Mouse (Mus musculus) erythroid progenitor cell, adult 5-6 weeks (primary cell): ENCODE data around the gene Slc25a33. TPM values are rescaled to one million over a fixed set of nuclear protein-coding genes. Genes with fewer than 3 reads are reported as not detected.
A peak's percentile ranks its signal among the peaks of the same experiment; 100 is the strongest.
"Not testable (repeated sequence)": the region's sequence is repeated elsewhere in the genome, so short reads cannot be mapped to it uniquely, and the experiment has no call there.

Experiments
- ATAC-seq: replicated peaks from 2 replicates; pipeline ENCODE4 v1.8.0; 2016; ENCODE audit warnings: moderate number of reproducible peaks, mild to moderate bottlenecking, moderate TSS enrichment, inconsistent platforms; ENCODE audit not compliant: poor library complexity, low FRiP score, severe bottlenecking
- total RNA-seq, 2 experiments: library from RNA; stranded (forward) in 1 of 2; stranded (reverse) in 1 of 2; fragments of 150-400 nt in 1 of 2; fragments of 186-747, 209-891 nt in 1 of 2; gene quantifications; 2 replicates each; pipeline versions ENCODE4 v1.2.3 to v1.2.4; 2015 to 2017; ENCODE audit warnings: low replicate concordance in 2 of 2

Gene Slc25a33
- 1.1 TPM in 1 of 2 replicates, not detected in the other for total RNA-seq (2015; ENCODE audit: low replicate concordance)
- total RNA-seq (2017; ENCODE audit: low replicate concordance): 0.64 TPM in 1 of 2 replicates, not detected in the other

DNA sequence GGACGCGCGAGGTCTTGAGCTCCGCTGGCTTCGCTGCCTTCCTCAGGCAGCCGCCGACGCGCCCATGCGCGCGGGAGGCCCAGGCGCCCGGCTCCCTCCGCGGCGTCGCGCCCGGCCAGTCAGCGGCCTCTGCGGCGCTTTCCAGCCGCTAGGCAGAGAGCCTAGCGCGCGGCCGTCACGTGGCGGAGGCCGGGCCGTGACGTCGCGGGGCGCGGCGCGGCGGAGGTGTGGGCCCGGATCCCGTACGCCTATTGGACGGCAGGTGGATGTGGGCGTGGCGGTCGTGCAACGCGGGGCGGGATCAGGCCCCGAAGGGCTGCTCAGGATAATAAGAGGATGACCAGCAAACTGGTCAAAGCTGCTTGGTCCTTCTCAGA lies at the start of gene Slc25a33:
TSS of gene Slc25a33 (minus strand) at position 184 of the 377 bp plus-strand sequence.
- ATAC-seq: peak; percentile 96

GRCm38 (mm10) chr4:149822586-149823196 lies 48.6 kb upstream of the Slc25a33 start:
- ATAC-seq: no peak

- no peak for ATAC-seq
Measured at GRCm38 (mm10) chr4:149822126-149822525, 48.0 kb upstream of the Slc25a33 start.

- no peak for ATAC-seq
Measured at GRCm38 (mm10) chr4:149820569-149820968, 46.5 kb upstream of the Slc25a33 start.

- ATAC-seq: no peak
Measured at GRCm38 (mm10) chr4:149819195-149819594, 45.1 kb upstream of the Slc25a33 start.

DNA sequence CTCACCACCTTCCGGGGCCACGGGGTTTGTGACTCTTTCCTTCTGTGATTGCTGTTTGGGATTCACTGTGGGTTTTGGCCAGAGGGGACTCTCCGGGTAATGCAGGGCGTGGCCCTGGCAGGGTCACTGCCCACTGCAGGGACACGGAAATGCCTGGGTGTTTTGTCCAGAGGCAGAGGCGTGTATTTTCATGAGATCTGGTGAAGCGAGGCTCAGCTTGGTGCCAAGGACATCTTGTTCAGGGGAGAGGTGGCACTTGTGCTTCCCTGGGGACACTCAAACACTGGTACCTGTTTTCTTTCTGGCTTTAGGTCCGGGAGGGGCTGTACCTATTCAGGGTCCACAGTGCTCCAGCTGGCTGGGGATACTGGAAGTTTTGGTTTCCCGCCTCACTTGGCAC lies 42.5 kb upstream of the Slc25a33 start:
- no peak for ATAC-seq

- ATAC-seq: no peak
Measured at GRCm38 (mm10) chr4:149815586-149815985, 41.5 kb upstream of the Slc25a33 start.

GRCm38 (mm10) chr4:149813409-149814184 lies 39.5 kb upstream of the Slc25a33 start:
- no peak for ATAC-seq

DNA sequence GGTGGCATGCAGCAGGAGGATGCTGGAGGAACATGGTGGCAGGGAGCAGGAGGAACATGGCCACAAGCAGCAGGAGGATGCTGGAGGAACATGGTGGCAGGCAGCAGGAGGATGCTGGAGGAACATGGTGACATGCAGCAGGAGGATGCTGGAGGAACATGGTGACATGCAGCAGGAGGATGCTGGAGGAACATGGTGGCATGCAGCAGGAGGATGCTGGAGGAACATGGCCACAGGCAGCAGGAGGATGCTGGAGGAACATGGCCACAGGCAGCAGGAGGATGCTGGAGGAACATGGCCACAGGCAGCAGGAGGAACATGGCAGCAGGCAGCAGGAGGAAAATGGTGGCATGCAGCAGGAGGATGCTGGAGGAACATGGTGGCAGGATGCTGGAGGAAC lies 36.3 kb upstream of the Slc25a33 start:
- ATAC-seq: not testable (repeated sequence)

GRCm38 (mm10) chr4:149808584-149809227 lies 34.6 kb upstream of the Slc25a33 start:
- ATAC-seq: no peak

DNA sequence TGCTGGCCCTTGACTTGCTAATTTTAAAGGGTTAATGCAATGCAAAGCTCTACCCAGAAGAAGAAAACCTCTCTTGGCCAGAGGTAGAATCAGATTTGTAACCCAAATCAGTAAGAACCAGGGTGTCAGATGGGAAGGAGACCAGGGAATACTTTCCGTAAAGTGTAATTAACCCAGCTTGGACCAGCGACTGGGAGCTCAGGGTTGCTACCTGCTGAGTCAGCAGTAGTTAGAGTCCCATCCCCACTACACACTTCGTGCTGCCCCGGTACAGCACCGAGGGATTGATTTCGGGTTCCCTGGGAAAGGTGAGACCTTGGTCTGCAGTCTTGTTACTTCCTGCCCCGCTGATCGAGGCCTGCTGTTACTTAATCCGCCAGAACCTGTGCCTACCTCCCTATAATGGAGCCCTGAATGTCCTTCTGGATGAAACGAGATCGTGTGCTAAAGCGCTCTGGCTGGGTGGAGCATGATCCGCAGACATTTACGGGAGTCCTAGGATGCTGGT lies 34.0 kb upstream of the Slc25a33 start:
- ATAC-seq: no peak

- peak; percentile 66 for ATAC-seq
Measured at GRCm38 (mm10) chr4:149806699-149807381, 32.8 kb upstream of the Slc25a33 start.

GRCm38 (mm10) chr4:149802269-149802668 lies 28.2 kb upstream of the Slc25a33 start:
- no peak for ATAC-seq

GRCm38 (mm10) chr4:149800576-149800975 lies 26.5 kb upstream of the Slc25a33 start:
- ATAC-seq: no peak

- ATAC-seq: no peak
Measured at GRCm38 (mm10) chr4:149800172-149800464, 26.0 kb upstream of the Slc25a33 start.

DNA sequence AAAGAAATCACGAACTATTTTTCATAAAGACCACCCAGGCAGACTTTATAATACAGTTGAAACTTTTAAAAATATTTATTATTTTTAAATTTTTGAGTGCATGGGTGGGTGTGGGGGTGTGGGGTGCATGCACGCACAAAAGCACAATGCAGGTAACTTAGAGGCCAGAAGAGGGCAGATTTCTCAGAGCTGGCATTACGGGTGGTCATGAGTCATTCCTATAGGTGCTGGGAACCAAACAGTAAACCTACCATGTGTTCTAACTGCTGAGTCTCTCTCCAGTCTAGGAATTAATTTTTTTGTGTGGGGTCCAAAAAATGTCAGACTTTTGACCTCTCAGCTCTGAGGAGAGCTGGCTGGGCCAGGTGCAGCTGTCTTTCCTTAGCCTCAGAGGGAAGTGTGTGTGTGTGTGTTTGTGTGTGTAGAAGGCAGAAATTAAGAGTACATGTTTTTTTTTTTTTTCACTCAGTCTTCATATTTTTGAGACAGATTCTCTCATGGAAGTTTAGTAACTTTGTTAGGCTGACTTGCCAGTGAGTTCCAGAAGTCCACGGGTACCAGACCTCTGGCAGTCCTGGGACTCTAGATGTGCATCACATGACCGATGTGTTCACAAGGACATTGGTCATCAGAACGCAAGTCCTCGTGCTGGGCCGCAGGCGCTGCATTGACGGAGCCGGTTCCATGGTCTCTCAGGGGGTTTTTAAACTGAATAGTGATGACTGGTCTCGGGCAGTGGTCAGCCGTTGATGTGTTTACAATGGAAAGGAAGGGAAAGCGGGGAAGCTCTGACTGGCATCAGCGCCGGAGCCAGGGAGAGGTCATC lies 25.5 kb upstream of the Slc25a33 start:
- ATAC-seq: no peak

- ATAC-seq: no peak
Measured at GRCm38 (mm10) chr4:149798684-149799309, 24.7 kb upstream of the Slc25a33 start.

DNA sequence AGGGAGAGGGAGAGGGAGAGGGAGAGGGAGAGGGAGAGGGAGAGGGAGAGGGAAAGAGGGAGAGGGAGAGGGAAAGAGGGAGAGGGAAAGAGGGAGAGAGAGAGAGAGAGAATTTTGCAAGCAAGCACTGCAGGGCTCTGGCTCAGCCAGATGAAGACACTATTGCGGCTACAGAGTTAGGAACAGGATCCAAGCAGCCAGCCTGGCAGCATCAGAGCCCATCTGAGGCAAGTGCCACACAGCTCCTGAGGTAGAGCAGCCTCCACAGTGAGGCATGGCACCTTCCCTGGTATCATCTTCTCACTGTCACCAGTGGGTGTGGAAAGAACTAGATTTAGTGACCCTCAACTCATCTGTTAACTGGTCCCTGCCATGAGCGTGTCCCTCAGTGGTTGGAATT lies 24.0 kb upstream of the Slc25a33 start:
- no peak for ATAC-seq

DNA sequence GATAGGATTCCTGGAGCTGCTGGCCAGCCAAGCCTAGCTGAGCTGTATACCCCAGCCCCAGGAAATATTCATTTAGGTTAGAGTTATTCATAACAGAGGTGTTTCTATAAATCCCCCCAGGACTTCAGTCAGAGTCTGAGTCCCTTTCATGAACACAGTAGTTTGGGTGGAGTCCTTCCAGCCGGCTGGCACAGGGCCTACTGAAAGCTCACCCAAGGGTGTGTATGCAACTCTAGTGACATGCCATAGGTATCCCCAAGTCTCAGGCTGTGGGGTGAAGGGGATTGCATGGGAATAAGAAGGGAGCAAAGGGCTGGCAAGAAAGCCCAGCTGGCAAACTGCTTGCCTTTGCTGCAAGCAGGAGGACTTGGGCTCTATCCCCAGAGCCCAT lies 23.1 kb upstream of the Slc25a33 start:
- ATAC-seq: no peak
